Mouse (Mus musculus): ENCODE results near the gene Bhlhb9.

Gene Bhlhb9

DNA sequence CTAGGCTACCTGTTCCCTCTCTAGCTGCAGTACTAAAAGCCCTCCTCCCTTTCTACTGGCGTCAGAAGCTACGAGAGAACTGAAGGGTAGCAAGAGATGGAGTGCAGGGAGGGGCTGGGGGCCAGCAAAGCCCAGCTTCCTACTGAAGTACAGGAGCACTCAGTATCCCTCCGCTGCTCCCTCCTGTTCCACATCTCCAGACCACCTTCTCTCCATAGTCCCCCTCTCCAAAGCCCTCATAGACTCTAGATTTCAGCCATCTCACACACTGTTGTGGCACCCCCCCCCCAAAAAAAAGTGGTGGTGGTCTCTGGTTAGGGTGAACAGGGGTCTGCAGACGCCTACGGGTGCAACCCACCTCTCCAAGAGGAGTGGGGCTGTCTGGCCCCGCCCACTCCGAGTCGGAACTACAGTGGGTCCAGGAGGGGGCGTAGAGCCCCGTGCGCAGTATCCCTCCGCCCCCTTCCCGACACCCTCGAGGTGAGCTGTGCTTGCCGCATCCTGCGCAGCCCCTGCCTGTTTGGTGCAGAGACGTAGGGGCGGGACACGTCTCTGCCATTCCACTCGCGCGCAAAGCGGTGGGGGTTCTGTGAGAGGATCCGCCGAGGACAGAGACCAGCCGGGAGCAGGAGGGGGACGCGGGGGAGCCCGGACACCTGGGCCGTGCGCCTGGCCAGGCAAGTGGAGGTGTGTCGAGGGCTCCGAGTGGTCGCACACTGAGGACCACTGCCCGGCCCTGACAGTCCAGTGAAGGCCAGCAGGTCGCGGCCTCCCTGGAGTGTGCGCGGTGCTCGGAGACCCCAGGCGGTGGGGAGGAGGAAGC is 88.2 kb downstream of the Bhlhb9 start:
- peak; percentile 62 to 68 for DNase-seq (ENCODE audit: low read depth in 2 of 2, low spot score in 2 of 2)

DNA sequence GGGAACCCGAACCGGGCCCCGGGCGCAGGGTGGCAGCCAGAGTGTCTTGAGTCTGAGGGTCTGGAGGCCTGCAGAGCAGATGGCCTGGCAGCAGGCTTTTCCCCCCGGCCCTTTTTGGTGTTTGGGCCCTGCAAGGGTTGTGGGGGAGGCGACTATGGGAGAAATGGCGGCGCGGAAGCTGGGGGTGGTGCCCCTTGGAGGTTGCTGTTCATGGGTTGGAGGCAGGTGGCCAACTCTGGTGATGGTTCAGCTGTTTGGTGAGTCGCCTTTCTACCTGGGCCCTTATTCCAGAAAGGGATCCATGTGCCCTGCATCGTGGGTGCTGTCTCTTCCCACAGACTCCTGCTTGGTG is 88.8 kb downstream of the Bhlhb9 start:
- peak; percentile 3 to 33 for DNase-seq (ENCODE audit: low read depth in 2 of 2, low spot score in 2 of 2)

DNA sequence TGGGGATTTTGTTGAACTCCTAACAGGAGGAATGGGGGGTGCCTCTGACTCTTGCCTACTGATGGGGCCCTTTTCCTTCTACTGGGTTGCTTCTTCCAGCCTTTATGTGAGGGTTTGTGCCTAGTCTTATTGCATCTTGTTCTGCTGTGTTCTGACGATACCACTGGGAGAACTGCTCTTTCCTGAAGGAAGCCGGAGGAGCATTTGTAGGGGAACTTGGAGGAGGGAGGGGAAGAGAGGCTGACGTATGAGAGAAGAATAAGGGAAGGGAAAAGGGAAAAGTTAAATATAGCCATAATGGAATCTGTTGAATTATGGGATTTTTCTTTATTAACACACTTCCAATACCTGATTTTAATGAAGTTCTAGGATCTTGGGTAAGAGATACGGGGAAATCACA is 119.2 kb downstream of the Bhlhb9 start:
- DNase-seq (ENCODE audit: low read depth in 2 of 2, low spot score in 2 of 2) = no peak

DNA sequence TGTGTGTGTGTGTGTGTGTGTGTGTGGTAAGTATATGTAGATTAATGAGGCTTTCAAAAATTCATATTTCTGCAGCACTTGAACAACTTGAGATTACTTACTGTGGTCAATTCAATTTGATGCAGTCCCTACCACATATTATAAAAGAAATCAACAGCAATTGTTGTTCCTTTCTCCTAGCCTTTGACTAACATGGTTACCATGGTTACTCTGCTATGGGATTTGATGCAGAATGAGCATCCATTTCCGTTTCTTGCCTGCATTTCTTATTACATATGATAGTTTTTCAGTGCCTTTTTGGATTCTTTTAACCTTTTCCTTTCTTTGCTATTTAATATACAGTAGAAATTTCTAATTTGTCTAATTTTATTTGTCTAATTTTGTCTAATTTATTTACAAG is 119.7 kb downstream of the Bhlhb9 start:
- DNase-seq (ENCODE audit: low read depth in 2 of 2, low spot score in 2 of 2) = no peak

DNA sequence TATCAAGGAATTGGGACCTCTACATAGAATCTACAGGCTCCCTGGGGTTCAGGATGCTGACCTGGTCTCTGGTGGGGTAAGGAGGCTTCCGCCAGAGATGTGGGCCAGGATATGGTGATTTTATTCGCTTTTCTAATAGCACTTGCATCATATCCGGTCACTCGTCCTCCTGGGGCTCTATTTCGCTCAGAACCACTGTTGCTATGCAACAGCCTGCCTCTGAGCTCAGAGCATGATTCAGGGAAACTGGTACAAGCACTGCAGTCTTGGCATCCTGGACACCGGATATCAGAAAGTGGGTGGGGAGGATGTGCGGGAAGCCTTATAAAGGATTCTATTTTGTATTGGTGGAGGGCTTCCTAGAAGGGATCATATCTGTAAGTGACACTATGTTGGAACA is 124.8 kb downstream of the Bhlhb9 start:
- DNase-seq (ENCODE audit: low read depth in 2 of 2, low spot score in 2 of 2) = no peak

DNA sequence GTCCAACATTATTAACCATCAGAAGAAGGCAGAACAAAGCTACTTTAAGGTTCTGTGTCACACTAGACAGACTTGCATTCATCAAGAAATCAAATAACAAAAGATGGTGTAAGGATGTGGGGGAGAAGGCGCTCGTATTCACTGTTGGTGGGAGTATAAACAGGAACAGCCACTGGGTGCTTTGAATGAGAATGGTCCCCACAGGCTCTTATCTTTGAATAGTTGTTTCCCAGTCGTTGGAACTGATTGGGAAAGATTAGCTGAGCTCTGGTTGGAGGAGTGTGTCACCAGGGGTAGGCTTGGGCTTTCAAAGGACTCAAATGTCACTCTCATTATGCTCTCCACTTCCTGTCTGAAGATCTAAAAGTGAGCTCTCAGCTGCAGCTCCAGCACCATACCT is 128.5 kb downstream of the Bhlhb9 start:
- no peak for DNase-seq (ENCODE audit: low read depth in 2 of 2, low spot score in 2 of 2)

DNA sequence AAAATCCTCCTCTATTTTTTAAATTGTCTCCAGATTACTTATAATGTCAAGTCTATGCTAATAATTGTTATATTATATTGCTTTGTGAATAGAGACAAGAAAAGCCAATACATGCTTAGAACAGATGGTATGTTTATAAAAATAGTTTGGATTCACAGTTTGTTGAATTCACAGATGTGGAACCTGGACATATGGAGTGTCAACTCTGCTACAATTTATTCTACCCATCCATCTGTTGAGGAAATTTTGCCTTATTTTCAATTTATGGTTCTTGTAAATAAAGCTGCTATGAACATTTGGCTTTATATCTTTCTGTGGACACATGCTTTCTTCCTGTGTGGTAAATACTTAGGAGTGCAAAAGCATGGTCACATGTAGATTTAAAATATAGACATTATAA is 131.2 kb downstream of the Bhlhb9 start:
- no peak for DNase-seq (ENCODE audit: low read depth in 2 of 2, low spot score in 2 of 2)

DNA sequence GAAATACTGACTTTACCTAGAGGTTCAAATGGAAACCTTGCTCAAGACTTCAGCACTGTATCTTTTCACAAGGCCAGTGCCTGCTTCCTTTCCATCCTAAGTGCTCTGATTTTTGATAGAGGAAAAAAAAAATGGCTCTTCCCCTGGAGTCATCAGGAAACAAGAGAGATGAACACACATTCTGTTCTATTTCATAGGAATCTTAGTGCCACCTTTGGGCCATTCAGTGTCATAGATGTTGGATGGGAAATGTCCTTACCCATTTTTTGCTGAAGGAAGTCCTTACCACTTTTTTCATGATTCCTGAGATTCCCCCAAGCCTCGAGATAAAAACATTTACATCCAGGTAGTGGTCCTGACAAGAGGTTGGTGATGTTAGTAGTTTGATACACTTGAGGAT is 139.1 kb downstream of the Bhlhb9 start:
- DNase-seq (ENCODE audit: low read depth in 2 of 2, low spot score in 2 of 2) = no peak
